Mouse (Mus musculus) megakaryocyte, adult 5-6 weeks (primary cell): ENCODE results near the gene Krt90. TPM values are rescaled to one million over a fixed set of nuclear protein-coding genes. Genes with fewer than 3 reads are reported as not detected.
A peak's percentile ranks its signal among the peaks of the same experiment; 100 is the strongest.

Experiments
- ATAC-seq: 2 replicates; pipeline ENCODE4 v1.8.0; 2016; ENCODE audit warnings: mild to moderate bottlenecking, inconsistent platforms; ENCODE audit not compliant: poor library complexity, severe bottlenecking
- total RNA-seq, 2 experiments: library from RNA; stranded (forward) in 1 of 2; stranded (reverse) in 1 of 2; fragments of 153-499, 151-499 nt in 1 of 2; fragments of 221-1000, 200-1000 nt in 1 of 2; gene quantifications; 2 replicates each; pipeline versions ENCODE4 v1.2.3 to v1.2.4; 2015 to 2017

Krt90 gene
- total RNA-seq (2015) (not detected in 2 replicates), total RNA-seq (2017) (not detected in 2 replicates)

DNA sequence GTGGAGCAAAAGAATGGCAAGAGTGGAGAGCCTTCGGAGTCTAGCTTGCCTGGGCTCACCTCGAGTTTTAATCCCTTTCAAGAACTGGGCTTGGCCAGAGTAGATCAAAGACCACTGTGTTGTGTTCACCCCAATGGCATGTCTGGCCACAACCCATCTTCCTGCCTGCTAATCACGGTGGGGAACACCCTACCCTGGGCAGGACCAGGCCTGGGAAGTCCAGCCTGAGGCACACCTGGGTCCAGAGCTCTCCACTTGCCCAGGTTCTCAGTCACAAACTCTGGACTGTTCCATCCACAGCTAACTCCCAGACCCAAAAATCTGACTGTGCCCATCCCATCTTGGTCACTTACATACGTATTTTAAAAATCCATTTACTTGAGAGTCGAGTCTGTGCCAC, at the start of gene Krt90:
Gene Krt90, minus strand, starts transcription at position 101 of the 400 bp plus-strand sequence.
- ATAC-seq, result no peak

DNA sequence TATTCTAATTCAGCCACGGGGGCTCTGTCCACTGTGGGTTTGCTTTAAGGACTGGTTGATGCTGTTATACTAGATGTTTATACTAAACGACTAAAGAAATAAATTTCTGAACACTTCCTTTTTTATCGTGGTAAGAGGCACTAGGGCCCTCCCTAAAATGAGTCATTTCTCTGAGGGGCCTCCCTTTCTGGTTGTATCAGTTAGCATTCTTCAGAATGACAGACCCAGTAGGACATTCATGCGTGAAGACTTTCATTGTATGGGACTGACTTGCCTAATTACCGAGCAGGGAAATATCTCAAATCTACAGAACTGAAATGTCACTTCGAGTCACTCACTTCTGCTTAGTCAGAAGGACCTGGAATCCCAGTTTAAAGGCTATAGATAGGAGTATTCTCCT, 36.4 kb upstream of the Krt90 start:
- no peak for ATAC-seq

DNA sequence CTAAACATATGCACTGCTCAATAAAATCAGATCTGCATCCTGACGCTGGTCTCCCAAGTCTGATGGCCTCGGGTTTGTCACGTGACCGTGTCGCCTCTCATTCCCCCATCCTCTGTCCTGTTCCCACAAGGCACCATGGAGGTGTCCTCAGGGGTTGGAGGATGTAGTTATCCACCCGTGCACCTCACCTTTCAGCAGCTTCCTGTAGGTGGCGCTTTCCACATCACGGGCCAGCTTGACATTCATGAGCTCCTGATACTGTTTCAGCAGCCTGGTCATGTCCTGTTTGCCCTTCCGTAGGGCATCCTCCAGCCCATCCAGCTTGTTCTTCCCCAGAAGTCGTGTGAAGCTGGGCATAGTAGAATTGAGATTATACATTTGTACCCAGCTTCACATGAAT, 25.5 kb upstream of the Krt90 start:
- ATAC-seq, result no peak

DNA sequence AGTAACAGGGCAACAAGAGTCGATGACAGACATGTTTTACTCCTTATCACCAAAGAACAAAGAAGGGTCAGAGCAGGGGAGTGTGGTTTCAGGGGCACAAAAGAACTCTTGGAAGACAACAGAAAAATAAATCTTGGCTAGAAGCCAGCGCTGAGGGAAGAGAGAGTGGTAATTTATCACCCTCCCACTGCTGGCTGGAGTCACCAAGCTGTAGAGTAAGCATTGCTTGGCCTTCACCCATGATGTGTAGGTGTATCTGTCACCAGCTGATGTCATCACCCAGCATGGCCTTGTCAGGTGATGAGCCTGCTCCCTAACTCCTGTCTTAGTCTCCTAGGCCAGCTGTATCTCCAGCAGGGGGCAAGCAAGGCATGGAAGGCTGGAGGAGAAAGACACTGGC, 21.7 kb upstream of the Krt90 start:
- ATAC-seq, result no peak

DNA sequence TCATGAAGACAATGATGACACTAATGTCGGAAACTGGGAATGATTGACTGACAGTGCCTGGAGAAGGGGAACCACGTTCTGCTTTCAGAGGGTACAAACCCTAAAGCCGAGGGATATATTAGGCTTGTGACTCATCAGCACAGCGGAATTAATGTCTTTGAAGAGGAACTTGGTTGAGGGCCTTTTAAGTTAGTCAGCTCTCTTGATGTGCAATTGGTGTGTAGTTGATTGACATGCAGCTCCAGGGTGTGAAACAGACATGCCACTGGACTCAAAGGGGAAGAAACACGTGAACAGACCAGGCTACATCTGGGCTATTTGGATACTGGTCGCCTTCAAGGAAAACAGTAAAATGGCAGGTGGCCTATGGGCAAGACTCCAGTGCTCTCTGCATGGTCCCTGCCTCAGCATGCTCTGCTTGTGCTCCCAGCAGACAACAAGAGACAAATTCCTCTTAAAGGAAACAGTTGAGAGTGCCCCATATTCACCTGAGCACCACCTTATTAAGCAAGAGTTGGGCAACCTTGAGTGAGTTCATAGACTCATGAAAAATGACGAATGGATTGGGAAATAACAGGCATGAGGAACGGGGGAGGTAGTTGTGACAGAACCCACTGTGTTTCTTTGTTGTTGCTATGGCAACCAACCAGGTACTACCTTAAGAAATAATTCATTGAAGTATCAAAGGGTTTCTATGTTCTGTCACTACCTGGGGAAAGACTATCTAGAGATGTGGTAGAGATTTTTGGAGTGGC, 20.6 kb upstream of the Krt90 start:
- peak; percentile 30; the same call in 1 of the 2 replicates for ATAC-seq

DNA sequence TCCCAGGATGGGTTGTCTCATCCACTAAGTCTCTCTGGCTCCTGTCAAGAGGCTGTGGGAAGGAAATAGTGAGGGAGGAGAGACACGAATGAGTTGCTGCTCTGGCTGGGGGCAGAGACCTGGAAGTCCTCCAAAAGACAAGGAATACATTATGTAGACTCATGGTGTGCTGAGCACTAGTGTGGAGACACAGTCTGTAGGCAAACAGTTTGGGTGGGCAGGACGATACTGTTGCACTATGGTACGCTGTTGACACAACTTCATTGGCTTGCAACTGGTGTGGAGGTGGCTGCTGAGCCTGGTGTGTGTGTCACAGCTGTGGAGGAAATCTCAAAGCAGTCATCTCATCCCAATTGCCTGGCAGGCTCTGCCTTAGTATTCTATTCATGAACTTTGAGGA, 19.0 kb upstream of the Krt90 start:
- no peak for ATAC-seq

DNA sequence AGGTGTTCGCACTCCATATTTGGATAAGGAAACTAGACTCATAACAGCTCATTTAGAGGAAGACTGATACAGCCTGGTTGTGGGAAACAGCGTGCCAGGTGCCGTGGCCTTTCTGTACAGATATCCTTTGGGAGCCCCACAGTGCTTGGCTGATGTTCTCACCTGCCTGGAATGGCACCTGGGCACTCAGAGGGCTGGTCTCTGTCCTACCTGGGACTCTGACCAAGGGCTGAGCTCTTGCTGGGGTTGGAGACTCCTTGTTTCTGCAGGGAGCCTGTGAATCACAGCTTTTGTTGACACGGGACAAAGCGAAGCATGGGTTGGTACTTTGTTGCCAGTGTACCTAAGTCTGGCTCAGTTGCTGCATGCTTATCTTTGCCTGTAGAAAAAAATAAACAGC, 12.8 kb upstream of the Krt90 start:
- ATAC-seq, result no peak

DNA sequence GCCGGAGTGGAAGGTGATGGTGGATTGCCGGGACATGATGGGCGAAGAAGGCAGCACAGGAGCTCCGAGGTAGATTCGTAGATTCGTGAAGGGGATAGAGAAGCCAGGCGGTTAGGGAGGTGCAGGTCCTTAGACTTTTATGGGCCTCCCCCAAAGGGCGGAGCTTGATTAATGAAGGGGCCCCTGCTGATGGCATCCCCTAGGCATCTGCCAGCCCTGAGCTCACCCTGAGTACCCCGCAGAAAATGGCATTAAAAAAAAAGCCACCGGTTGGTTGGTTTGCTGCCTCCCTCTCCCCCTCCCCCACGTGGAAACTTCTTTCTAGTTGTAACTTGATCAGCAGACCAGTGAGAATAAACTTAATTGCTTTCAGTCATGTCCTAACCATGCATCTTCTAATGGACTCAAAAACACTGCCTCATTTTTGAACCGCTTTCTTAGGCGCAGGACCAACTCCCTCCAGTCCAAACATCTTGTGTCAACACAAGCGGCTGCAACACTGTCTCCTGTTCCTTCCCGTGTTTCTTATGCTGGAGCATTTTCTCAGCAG, 11.1 kb upstream of the Krt90 start, which contains the start of gene Krt75:
Gene Krt75, minus strand, starts transcription at position 109 of the 550 bp plus-strand sequence.
- ATAC-seq, result no peak

DNA sequence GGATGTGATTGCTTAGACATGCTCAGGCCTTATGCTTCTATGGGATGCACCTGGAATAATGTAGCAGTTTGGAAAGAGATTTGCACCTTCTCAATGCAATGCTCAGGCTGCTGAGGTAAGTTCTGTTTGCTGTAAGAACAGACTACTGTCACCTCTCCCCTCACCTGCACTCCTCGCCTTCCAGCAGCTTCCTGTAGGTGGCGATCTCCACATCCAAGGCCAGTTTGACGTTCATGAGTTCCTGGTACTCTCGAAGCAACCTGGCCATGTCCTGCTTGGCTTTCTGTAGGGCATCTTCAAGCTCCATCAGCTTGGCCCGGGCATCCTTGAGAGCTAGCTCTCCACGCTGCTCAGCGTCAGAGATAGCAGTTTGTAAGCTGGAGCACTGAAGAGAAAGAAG, 5.0 kb upstream of the Krt90 start:
- ATAC-seq, result no peak

DNA sequence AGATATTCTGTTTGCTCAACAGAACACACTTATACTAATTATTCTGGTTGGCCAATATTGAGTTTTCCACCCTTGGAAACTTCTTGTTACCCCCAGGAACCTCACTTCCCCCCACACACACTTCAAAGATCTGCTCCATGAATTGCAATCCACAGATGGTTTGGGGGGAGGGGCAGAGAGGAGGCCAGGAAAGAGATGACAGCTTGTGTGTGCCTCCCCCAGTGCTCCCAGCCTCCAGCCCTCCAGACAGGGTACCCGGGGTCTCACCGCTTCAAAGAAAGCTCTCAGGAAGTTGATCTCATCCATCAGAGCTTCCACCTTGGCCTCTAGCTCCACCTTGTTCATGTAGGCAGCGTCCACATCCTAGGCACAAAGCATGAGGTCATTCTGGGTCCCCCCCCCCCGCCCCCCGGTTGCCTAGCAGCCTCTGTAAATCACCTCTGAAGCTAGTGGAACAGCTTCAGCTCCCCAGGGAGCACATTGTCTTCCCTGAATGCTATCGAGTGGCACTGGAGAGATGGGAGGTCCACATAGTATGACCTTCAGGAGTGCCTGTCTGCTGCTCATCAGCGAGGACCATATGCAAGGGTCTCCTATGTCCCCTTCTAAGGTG, 4.6 kb downstream of the Krt90 start:
- no peak for ATAC-seq

DNA sequence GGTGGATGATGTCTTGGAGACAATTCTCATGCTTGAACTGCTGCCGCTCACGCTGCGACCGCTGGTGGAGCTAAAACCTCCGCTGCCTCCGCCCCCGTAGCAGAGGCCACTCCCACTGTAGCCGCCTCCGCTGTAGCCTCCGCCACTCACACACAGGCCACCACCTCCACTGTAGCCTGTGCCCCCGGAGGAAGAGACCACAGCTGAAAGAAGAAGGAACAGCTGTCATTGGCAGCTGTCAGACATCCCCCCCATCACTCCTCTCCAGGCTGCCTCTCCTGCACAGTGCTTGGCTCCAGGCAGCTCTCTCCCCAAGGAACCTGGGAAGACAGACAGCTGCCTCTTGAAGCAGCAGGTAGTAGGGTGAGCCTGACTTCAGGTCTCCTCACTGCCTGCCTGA, 9.6 kb downstream of the Krt90 start:
- no peak for ATAC-seq

DNA sequence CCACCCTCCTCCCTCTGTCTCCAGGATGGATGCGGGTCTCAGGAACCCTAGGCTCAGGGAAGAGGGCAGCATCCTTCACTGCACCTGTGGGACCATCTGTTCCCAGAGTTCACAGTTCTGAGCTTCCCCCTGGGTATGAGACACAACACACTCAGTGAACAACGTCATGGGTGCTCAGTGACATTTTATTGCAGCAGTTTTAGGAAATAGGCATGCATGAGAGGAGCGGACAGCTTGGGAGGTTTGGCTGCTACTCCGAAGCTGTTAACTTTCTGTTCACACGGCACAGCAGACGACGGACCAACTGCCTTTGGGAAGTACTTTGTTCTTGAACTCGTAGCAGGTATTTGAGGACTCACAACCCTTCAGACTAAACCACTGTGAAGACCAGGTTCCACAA, 10.6 kb downstream of the Krt90 start:
- no peak for ATAC-seq

DNA sequence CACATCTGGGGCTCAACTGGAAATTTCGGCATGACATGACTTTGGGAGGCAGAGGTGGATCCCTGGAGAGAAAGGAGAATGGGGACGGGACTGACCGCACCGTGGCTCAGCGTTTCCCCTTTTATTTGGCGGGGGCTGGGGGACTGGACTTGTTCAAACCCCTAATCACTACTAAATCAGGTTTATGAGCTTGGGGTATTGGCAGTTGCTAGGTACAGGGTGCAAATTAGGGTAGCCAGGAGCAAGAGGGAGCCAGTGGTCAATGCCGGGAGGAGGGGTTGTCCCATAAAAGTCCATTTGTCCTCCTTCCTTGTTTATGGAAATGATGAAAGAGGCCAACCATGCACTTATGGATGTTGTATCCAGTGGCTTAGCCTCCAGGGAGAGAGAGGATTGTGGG, 12.2 kb downstream of the Krt90 start, which contains the start of gene Krt82:
Gene Krt82, minus strand, starts transcription at position 101 of the 400 bp plus-strand sequence.
- no peak for ATAC-seq

DNA sequence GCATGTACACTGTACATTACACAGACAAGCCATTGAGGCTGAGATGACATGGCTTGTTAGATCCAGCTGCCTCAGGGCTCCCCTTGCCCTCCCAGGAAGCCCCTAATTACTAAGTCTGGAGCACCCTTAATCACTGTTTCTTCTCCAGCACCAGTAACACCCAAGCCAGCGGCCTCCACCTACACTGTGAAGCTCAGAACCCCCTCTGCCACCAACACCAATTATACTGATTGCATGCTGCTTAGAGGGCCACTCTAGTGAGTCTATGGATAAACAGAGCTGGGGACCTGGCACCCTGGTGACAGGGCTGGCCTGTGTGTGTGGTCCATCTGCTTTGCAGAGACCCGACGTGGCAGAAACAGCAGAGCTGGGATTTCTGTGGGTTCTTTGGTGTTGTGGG, 18.3 kb downstream of the Krt90 start:
- ATAC-seq, result no peak

DNA sequence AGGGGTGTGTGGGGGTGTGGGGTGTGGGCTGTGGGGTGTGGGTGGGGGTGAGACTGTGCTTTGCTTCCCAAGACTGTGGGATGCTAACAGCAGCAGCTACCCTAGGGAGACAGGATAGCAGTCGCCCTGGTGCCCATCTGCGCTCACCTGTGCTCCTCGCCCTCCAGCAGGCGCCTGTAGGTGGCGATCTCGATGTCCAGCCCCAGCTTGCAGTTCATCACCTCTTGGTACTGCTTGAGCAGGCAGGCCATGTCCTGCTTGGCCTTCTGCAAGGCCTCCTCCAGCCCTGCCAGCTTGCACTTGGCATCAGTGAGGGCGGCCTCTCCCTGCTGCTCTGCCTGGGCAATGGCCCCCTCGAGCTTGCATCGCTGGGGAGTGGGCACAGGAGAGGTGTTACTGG, 20.2 kb downstream of the Krt90 start:
- ATAC-seq, result no peak

DNA sequence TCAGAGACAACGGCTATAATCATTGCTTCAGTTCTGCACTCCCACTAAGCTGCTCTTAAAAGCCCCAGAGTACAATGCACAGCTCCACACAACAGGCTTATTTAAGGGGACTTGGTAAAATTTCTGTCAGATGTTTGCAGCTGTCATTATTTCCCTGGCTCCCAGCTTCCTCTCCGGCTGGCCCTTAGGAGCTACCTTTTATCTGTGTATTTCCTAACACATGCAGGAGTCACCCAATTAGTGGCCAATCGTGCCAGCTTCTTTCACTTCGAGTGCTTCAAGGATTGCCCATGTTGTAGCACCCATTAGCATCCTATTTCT, 24.2 kb downstream of the Krt90 start:
- no peak for ATAC-seq

DNA sequence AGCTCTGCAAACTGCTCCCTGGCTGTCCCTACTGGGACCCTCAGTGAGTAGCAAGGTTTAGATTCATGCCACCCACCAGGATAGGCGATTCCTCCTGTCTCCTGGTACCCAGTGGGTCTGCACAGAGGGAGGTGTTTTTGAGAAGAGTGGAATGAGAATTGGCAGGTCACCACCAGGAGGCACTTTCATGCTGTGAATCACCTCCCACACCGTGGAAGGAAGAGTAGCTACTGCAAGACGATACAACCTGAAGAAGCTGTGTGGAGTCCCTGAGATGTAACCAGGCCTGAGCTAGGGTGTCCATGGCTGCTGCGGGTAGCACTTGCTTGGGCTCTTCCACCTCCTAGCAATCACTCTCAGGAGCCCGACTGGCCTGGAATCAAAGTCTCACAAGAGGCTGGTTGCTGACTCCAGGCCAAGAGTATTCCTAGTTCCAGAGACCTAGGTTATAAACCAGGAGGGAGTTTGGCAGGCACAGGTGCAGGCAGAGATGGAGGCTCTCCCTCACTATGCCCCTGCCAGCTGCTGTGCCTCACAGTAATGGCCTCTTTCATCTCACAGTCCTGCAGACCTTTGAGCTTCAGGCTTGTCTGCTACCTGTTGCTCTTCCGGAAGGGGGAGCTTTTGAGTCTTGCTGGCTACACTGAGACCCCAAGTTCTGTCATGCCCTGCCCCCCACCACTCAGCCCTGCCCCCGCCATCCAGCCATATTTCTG, 24.7 kb downstream of the Krt90 start:
- ATAC-seq, result no peak

DNA sequence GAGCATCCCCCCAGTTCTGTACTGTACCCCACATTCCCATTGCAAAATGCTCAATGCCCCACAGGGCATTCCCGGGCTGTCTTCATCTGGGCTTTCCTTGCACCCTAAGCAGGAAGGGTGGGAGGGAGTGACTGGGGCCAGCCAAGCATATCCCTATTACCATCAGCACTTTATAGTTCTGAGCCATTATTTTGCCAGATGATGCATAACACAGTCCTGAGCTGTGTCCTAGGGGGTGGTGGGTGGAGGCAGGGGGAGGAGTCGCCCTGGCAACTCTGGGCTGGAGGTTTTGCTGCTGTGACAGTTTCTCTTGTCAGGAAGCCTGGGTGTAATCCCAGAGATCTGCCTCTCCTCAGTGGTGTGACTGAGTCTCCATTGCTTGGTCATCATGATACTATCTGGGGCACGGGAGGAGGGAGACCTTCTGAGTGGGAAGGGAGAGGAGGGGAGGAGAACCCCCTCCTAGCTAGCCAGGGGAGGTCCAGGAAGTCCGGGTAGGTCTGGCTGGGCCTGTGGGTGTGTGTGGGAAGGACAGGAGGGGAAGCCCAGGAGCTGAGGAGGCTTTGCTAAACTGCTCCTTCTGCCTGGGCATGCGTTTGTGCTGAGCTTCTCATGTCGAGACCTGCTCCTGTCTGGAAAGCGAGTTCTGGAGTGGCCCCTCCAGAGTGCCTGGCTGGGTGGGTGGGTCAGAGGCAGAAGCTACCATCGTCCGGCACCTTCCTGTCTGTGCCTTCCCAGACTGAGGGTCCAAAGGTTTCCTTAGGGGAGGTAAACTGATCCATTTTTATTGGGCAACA, 26.5 kb downstream of the Krt90 start:
- ATAC-seq, result no peak

DNA sequence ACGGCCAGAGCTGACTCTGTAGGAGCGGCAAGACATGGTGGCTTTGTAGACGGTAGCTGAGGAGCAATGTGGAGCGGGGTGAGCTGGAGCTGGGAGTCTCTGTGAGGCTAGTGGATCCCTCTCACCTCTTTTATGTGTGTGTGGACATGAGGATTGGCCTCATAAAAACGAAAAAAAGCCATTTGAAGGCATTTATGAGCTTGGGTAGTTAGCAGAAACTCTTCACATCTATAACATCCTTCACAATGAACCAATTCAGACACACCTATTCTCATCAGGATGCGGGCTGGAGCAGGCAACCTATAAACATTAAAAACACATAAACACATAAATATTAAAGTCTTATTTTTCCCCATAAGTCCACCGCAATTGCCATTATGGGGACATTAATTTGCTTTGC, 30.0 kb downstream of the Krt90 start, which contains the start of gene Krt84:
Gene Krt84, minus strand, starts transcription at position 101 of the 400 bp plus-strand sequence.
- ATAC-seq, result no peak

DNA sequence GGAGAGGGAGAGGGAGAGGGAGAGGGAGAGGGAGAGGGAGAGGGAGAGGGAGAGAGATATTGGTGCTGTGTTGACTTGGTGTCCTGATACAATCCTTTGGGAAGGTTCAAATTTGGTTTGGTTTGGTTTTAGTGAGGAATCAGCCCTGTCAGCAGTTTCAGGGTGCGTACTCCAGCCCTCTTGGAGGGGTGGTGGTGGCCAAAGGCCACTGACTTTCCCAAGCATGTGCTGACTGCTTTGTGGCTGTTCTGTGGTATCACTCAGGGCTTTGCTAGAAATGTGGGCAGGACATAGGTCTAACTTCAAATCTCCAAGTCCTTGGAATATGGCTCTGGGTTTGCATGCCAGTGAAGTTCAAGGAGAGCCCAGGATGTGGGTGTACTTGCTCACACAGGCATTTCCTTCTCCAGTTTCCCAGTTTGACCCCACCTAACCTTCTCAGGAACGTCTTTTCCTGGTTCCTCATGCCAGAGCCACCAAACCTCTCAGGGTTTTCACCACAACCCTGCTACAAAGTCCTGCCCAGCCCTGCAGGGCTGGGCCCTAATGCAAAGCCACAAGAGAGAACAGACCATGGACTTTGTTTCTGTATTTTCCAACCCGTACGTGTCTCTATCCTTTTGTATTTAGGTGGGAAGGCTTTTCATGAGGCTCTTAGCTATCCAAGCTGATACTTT, 40.1 kb downstream of the Krt90 start:
- no peak for ATAC-seq
